Mouse (Mus musculus) spleen, adult 2 months (tissue): ENCODE data around the gene Plb1.

Experiments
- CTCF ChIP-seq: fragments of 200-500 bp; IDR thresholded peaks from 2 replicates; pipeline ENCODE4 v1.5.1; 2011; ENCODE audit warnings: mild to moderate bottlenecking, inconsistent platforms; ENCODE audit not compliant: insufficient read depth, insufficient read length, insufficient replicate concordance; ENCODE audit errors: extremely low read depth
- POLR2A ChIP-seq: fragments of 200-500 bp; IDR thresholded peaks from 2 replicates; pipeline ENCODE4 v1.6.1; 2011; ENCODE audit warnings: low read depth, low read length, inconsistent platforms

- peak; percentile 31; the same call in 1 of the 2 replicates for TF ChIP-seq CTCF
- no peak for TF ChIP-seq POLR2A
Observed at GRCm38 (mm10) chr5:32215510-32215909, 17.0 kb upstream of the Plb1 start.
